Mouse (Mus musculus): ENCODE measurements at regions not wholly inside any gene's neighbourhood (a gene's known extent, or its start where the extent isn't known, plus 50 kb on each side); places are given as distances from the start of the nearest gene placed in this dataset.

GRCm38 (mm10) chr12:28380203-28380602 lies 172.0 kb downstream of the Dcdc2c start:
- H3K9ac ChIP-seq (replicated peaks; ENCODE audit: low read depth, low read length) = no peak overlapping the region

DNA sequence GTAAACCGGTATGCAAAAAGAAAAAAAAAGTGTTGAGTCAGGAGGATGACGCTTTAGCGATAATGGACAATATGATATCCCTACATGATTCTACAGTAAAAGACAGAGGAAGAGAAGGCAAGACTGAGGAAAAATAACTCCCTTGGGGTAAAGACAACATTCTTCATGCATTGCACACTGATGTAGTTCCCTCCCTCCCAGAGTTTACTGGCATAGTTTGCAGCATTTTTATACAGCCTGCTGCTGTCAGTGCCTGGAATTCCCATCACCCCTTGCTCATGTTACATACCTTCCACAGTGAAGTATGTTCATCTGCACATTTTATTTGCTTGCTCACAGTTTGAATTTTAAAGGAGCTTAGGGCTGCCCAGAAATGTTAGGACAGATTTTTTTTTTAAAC lies 174.2 kb downstream of the Dcdc2c start:
- Histone ChIP-seq H3K9ac (replicated peaks; ENCODE audit: low read depth, low read length) (no peak overlapping the region), H3K4me3 (ENCODE audit: low read depth, low read length) (no peak overlapping the region), H3K36me3 (ENCODE audit: control insufficient read depth, insufficient read depth, low read length) (no peaks in the 10 kb centered on the region), H3K27ac (ENCODE audit: low read depth, low read length) (no peak overlapping the region), H3K9me3 (ENCODE audit: control insufficient read depth, low read length) (no peaks in the 10 kb centered on the region), H3K4me1 (ENCODE audit: control insufficient read depth, insufficient read depth, low read length) (peaks cover 11% of the 10 kb centered on the region), H3K27me3 (ENCODE audit: control insufficient read depth, insufficient read depth, low read length) (no peaks in the 10 kb centered on the region), H3K4me2 (ENCODE audit: low read depth, low read length) (no peak overlapping the region)
- WGBS = 81% methylated on average over 3 of the region's 3 CpGs
- ATAC-seq (ENCODE audit: low read depth) = no peak

More at GRCm38 (mm10) chr12:28380203-28380602, 172.0 kb downstream of the Dcdc2c start:
- no peaks in the 10 kb centered on the region for H3K27me3 ChIP-seq (ENCODE audit: control insufficient read depth, insufficient read depth, low read length)
- no peak for ATAC-seq (ENCODE audit: low read depth)
- H3K27ac ChIP-seq (ENCODE audit: low read depth, low read length) = no peak overlapping the region
- 55% methylated on average over 3 of the region's 3 CpGs for WGBS
- no peak overlapping the region for H3K4me3 ChIP-seq (ENCODE audit: low read depth, low read length)
- no peak overlapping the region for H3K4me2 ChIP-seq (ENCODE audit: low read depth, low read length)
- no peaks in the 10 kb centered on the region for H3K9me3 ChIP-seq (ENCODE audit: control insufficient read depth, low read length)
- H3K36me3 ChIP-seq (ENCODE audit: control insufficient read depth, insufficient read depth, low read length) = no peaks in the 10 kb centered on the region
- H3K4me1 ChIP-seq (ENCODE audit: control insufficient read depth, insufficient read depth, low read length) = peaks cover 11% of the 10 kb centered on the region

- 60% methylated on average over 4 of the region's 4 CpGs for WGBS
- no peaks in the 10 kb centered on the region for H3K9me3 ChIP-seq (ENCODE audit: control insufficient read depth, low read length)
- ATAC-seq (ENCODE audit: low read depth) = no peak
- H3K4me3 ChIP-seq (ENCODE audit: low read depth, low read length) = no peak overlapping the region
- H3K9ac ChIP-seq (replicated peaks; ENCODE audit: low read depth, low read length) = no peak overlapping the region
- no peak overlapping the region for H3K4me2 ChIP-seq (ENCODE audit: low read depth, low read length)
- H3K36me3 ChIP-seq (ENCODE audit: control insufficient read depth, insufficient read depth, low read length) = no peaks in the 10 kb centered on the region
- no peak overlapping the region for H3K27ac ChIP-seq (ENCODE audit: low read depth, low read length)
- peaks cover 11% of the 10 kb centered on the region for H3K4me1 ChIP-seq (ENCODE audit: control insufficient read depth, insufficient read depth, low read length)
- H3K27me3 ChIP-seq (ENCODE audit: control insufficient read depth, insufficient read depth, low read length) = no peaks in the 10 kb centered on the region
Observed at GRCm38 (mm10) chr12:28377373-28377772, 174.8 kb downstream of the Dcdc2c start.

- no peaks in the 10 kb centered on the region for H3K9me3 ChIP-seq (ENCODE audit: control insufficient read depth, low read length)
- ATAC-seq (ENCODE audit: low read depth) = no peak
- no peak overlapping the region for H3K4me2 ChIP-seq (ENCODE audit: low read depth, low read length)
- peaks cover 11% of the 10 kb centered on the region for H3K4me1 ChIP-seq (ENCODE audit: control insufficient read depth, insufficient read depth, low read length)
- WGBS = 32% methylated on average over 4 of the region's 4 CpGs
- H3K27me3 ChIP-seq (ENCODE audit: control insufficient read depth, insufficient read depth, low read length) = no peaks in the 10 kb centered on the region
- no peak overlapping the region for H3K27ac ChIP-seq (ENCODE audit: low read depth, low read length)
- H3K4me3 ChIP-seq (ENCODE audit: low read depth, low read length) = no peak overlapping the region
- H3K36me3 ChIP-seq (ENCODE audit: control insufficient read depth, insufficient read depth, low read length) = no peaks in the 10 kb centered on the region
- no peak overlapping the region for H3K9ac ChIP-seq (replicated peaks; ENCODE audit: low read depth, low read length)
Observed at GRCm38 (mm10) chr12:28376770-28377169, 175.4 kb downstream of the Dcdc2c start.

GRCm38 (mm10) chr12:28365304-28365703 lies 186.9 kb downstream of the Dcdc2c start:
- Histone ChIP-seq H3K9me3 (ENCODE audit: control insufficient read depth, low read length) (no peaks in the 10 kb centered on the region), H3K36me3 (ENCODE audit: control insufficient read depth, insufficient read depth, low read length) (no peaks in the 10 kb centered on the region), H3K4me1 (ENCODE audit: control insufficient read depth, insufficient read depth, low read length) (no peaks in the 10 kb centered on the region), H3K4me3 (ENCODE audit: low read depth, low read length) (no peak overlapping the region), H3K4me2 (ENCODE audit: low read depth, low read length) (no peak overlapping the region), H3K9ac (replicated peaks; ENCODE audit: low read depth, low read length) (no peak overlapping the region), H3K27me3 (ENCODE audit: control insufficient read depth, insufficient read depth, low read length) (no peaks in the 10 kb centered on the region), H3K27ac (ENCODE audit: low read depth, low read length) (no peak overlapping the region)
- 86% methylated on average over 2 of the region's 2 CpGs for WGBS
- ATAC-seq (ENCODE audit: low read depth) = no peak

DNA sequence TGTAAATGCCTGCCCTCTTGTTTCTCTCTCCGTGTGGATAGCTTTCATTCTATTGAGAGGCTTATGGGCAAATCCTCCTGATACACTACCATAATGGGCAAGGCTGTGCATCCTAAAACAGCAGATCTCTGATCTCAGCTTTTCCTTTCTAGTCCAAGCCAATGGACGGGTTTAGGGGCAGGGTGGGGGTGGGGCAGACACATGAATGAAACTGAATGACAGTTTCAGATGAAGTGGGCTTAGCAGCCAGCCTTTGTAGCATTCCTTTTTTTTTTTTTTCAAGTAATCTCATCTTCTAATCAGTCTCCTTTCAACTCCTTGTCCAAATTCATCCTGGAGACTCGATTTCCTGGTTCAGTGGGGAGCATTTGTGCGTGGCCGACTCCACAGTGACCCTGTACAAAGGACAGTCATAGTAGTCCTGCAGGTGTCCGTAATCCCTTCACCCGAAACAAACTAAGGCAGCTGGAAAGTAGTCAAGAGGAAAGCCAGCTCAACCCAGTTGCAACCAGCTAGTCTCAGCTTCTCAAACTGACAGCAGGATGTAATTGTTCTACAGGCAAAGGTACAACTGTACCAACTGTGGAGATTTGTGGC lies 193.4 kb downstream of the Dcdc2c start:
- Histone ChIP-seq H3K27me3 (ENCODE audit: control insufficient read depth, insufficient read depth, low read length) (no peaks in the 10 kb centered on the region), H3K36me3 (ENCODE audit: control insufficient read depth, insufficient read depth, low read length) (no peaks in the 10 kb centered on the region), H3K4me2 (ENCODE audit: low read depth, low read length) (no peak overlapping the region), H3K9ac (replicated peaks; ENCODE audit: low read depth, low read length) (no peak overlapping the region), H3K4me1 (ENCODE audit: control insufficient read depth, insufficient read depth, low read length) (no peaks in the 10 kb centered on the region), H3K9me3 (ENCODE audit: control insufficient read depth, low read length) (no peaks in the 10 kb centered on the region), H3K4me3 (ENCODE audit: low read depth, low read length) (no peak overlapping the region), H3K27ac (ENCODE audit: low read depth, low read length) (no peak overlapping the region)
- no peak for ATAC-seq (ENCODE audit: low read depth)
- WGBS = 59% methylated on average over 7 of the region's 7 CpGs

- H3K4me2 ChIP-seq (ENCODE audit: low read depth, low read length) = no peak overlapping the region
- no peaks in the 10 kb centered on the region for H3K4me1 ChIP-seq (ENCODE audit: control insufficient read depth, insufficient read depth, low read length)
- no peaks in the 10 kb centered on the region for H3K36me3 ChIP-seq (ENCODE audit: control insufficient read depth, insufficient read depth, low read length)
- H3K4me3 ChIP-seq (ENCODE audit: low read depth, low read length) = no peak overlapping the region
- H3K27ac ChIP-seq (ENCODE audit: low read depth, low read length) = no peak overlapping the region
- H3K9me3 ChIP-seq (ENCODE audit: control insufficient read depth, low read length) = no peaks in the 10 kb centered on the region
- no peak for ATAC-seq (ENCODE audit: low read depth)
- no peaks in the 10 kb centered on the region for H3K27me3 ChIP-seq (ENCODE audit: control insufficient read depth, insufficient read depth, low read length)
- 89% methylated on average over 10 of the region's 10 CpGs for WGBS
- no peak overlapping the region for H3K9ac ChIP-seq (replicated peaks; ENCODE audit: low read depth, low read length)
Observed at GRCm38 (mm10) chr12:28357764-28358163, 194.4 kb downstream of the Dcdc2c start.

DNA sequence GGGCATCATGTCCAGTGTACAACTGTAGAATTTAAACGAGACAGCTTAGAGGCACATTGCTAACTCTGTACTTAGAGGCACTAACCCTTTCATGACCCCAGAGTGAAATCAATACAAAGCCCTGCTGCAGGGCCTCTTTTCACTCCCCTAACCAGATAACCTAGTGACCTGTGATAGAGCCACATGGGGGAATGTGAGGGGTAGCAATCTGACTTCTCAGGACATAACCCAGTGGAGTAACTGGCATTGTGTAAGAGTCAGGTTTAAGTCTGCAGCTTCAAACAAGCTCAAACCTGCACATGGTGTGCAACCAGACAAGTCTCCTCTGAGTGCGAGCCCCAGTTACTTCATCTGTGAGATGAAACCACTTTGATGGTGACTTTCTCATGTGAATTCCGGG lies 199.1 kb downstream of the Dcdc2c start:
- 72% methylated on average over 3 of the region's 3 CpGs for WGBS

GRCm38 (mm10) chr12:28352571-28352970 lies 199.6 kb downstream of the Dcdc2c start:
- Histone ChIP-seq H3K36me3 (ENCODE audit: control insufficient read depth, insufficient read depth, low read length) (no peaks in the 10 kb centered on the region), H3K27me3 (ENCODE audit: control insufficient read depth, insufficient read depth, low read length) (no peaks in the 10 kb centered on the region), H3K4me2 (ENCODE audit: low read depth, low read length) (no peak overlapping the region), H3K9ac (replicated peaks; ENCODE audit: low read depth, low read length) (no peak overlapping the region), H3K9me3 (ENCODE audit: control insufficient read depth, low read length) (no peaks in the 10 kb centered on the region), H3K4me1 (ENCODE audit: control insufficient read depth, insufficient read depth, low read length) (no peaks in the 10 kb centered on the region), H3K4me3 (ENCODE audit: low read depth, low read length) (no peak overlapping the region), H3K27ac (ENCODE audit: low read depth, low read length) (no peak overlapping the region)
- ATAC-seq (ENCODE audit: low read depth) = no peak
- WGBS = 85% methylated on average over 3 of the region's 3 CpGs

More for the DNA sequence above, 199.1 kb downstream of the Dcdc2c start:
- Histone ChIP-seq H3K4me2 (ENCODE audit: low read depth, low read length) (no peak overlapping the region), H3K9ac (replicated peaks; ENCODE audit: low read depth, low read length) (no peak overlapping the region), H3K27me3 (ENCODE audit: control insufficient read depth, insufficient read depth, low read length) (no peaks in the 10 kb centered on the region), H3K36me3 (ENCODE audit: control insufficient read depth, insufficient read depth, low read length) (no peaks in the 10 kb centered on the region), H3K9me3 (ENCODE audit: control insufficient read depth, low read length) (no peaks in the 10 kb centered on the region), H3K4me3 (ENCODE audit: low read depth, low read length) (no peak overlapping the region), H3K4me1 (ENCODE audit: control insufficient read depth, insufficient read depth, low read length) (no peaks in the 10 kb centered on the region), H3K27ac (ENCODE audit: low read depth, low read length) (no peak overlapping the region)
- ATAC-seq (ENCODE audit: low read depth) = no peak

All from neural tube, embryonic 14.5 days (tissue).